Mouse (Mus musculus) heart, embryonic 12.5 days (tissue): ENCODE results near the gene Vrk2. TPM values are rescaled to one million over a fixed set of nuclear protein-coding genes. Genes with fewer than 3 reads are reported as not detected.

Experiments
- ATAC-seq: fragments of 200-750 bp; cut with Nextera tagmentation; 2 replicates; pipeline ENCODE4 v1.8.0; 2017; ENCODE audit warnings: moderate TSS enrichment, moderate library complexity; ENCODE audit not compliant: insufficient number of reproducible peaks, low FRiP score
- H3K27ac ChIP-seq: fragments of 300-500 bp; sonication (generic); 2 replicates; pipeline ENCODE4 v1.5.1; 2016; ENCODE audit warnings: mild to moderate bottlenecking, moderate library complexity; ENCODE audit not compliant: poor library complexity, severe bottlenecking
- H3K27me3 ChIP-seq: fragments of 300-500 bp; sonication (generic); replicated peaks from 2 replicates; pipeline ENCODE4 v1.6.1; 2016; ENCODE audit warnings: mild to moderate bottlenecking, moderate library complexity
- H3K36me3 ChIP-seq: fragments of 300-500 bp; sonication (generic); 2 replicates; pipeline ENCODE4 v1.6.1; 2016; ENCODE audit warnings: mild to moderate bottlenecking, moderate library complexity
- H3K4me1 ChIP-seq: fragments of 300-500 bp; sonication (generic); replicated peaks from 2 replicates; pipeline ENCODE4 v1.6.1; 2016; ENCODE audit warnings: mild to moderate bottlenecking
- H3K4me2 ChIP-seq: fragments of 300-500 bp; sonication (generic); 2 replicates; pipeline ENCODE4 v1.6.1; 2016; ENCODE audit warnings: mild to moderate bottlenecking, moderate library complexity
- H3K4me3 ChIP-seq: fragments of 300-500 bp; sonication (generic); 2 replicates; pipeline ENCODE4 v1.5.1; 2016; ENCODE audit warnings: mild to moderate bottlenecking
- H3K9ac ChIP-seq: fragments of 300-500 bp; sonication (generic); 2 replicates; pipeline ENCODE4 v1.6.1; 2016; ENCODE audit warnings: mild to moderate bottlenecking, moderate library complexity
- H3K9me3 ChIP-seq: fragments of 300-500 bp; sonication (generic); replicated peaks from 2 replicates; pipeline ENCODE4 v1.6.1; 2016; ENCODE audit warnings: mild to moderate bottlenecking, moderate library complexity
- WGBS: fragments of 180-500 bp; shearing (Covaris S2); methylation state at CpG from one replicate; pipeline ENCODE4 v1.1.7; 2016; 5-methylcytosine and 5-hydroxymethylcytosine counted together
- polyA plus RNA-seq: library from polyadenylated mRNA; unstranded; fragments of >200 nt; fragmentation: Nextera tagmentation; extraction: Ambion mirVana; gene quantifications from 2 replicates; pipeline ENCODE4 v1.2.1, GENCODE M21; 2016

Gene Vrk2
- polyA plus RNA-seq, 1 experiment from 2014 or later: 17.1 TPM

- WGBS: 86% methylated on average over 4 of the region's 4 CpGs
- Histone ChIP-seq H3K36me3 (no peaks in the 10 kb centered on the region), H3K9me3 (no peaks in the 10 kb centered on the region), H3K4me2 (no peak overlapping the region), H3K4me1 (peaks cover 5% of the 10 kb centered on the region), H3K4me3 (no peak overlapping the region), H3K27me3 (no peaks in the 10 kb centered on the region), H3K9ac (no peak overlapping the region), H3K27ac (no peak overlapping the region)
- no peak for ATAC-seq
Measured at GRCm38 (mm10) chr11:26452693-26453092, 141.1 kb downstream of the Vrk2 start.

- peaks cover 3% of the 10 kb centered on the region; the same call in 1 of the 2 replicates for H3K36me3 ChIP-seq
- H3K9ac ChIP-seq: no peak overlapping the region
- no peak for ATAC-seq
- no peaks in the 10 kb centered on the region for H3K9me3 ChIP-seq
- H3K4me1 ChIP-seq: peaks cover 5% of the 10 kb centered on the region
- H3K4me3 ChIP-seq: no peak overlapping the region
- no peaks in the 10 kb centered on the region for H3K27me3 ChIP-seq
- no peak overlapping the region for H3K27ac ChIP-seq
- no peak overlapping the region for H3K4me2 ChIP-seq
- 71% methylated on average over 2 of the region's 2 CpGs for WGBS
Measured at GRCm38 (mm10) chr11:26451228-26451627, 142.6 kb downstream of the Vrk2 start.

GRCm38 (mm10) chr11:26450636-26451035 lies 143.2 kb downstream of the Vrk2 start:
- 85% methylated on average over 1 of the region's 1 CpGs for WGBS

DNA sequence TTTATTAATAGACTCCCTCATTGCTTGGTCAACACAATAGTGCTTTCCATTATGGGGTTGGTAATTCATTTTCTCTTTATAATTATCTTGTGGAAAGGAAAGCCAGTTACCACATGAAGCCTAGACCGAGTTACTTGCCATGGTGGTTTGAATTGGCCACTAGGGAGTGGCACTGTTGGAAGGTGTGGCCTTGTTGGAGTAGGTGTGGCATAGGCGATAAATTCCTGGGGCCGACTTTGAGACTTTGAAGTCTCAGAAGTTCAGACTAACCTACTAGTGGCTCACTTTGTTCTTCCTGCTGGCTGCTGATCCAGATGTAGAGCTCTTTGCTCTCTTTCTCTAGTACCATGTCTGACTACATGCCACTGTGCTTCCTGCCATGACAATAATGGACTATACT lies 144.0 kb downstream of the Vrk2 start:
- ATAC-seq: no peak
- Histone ChIP-seq H3K36me3 (peaks cover 3% of the 10 kb centered on the region; the same call in 1 of the 2 replicates), H3K4me2 (no peak overlapping the region), H3K27ac (no peak overlapping the region), H3K4me1 (peaks cover 5% of the 10 kb centered on the region), H3K27me3 (no peaks in the 10 kb centered on the region), H3K4me3 (no peak overlapping the region), H3K9ac (no peak overlapping the region), H3K9me3 (no peaks in the 10 kb centered on the region)
- WGBS: 84% methylated on average over 3 of the region's 3 CpGs

More at GRCm38 (mm10) chr11:26450636-26451035, 143.2 kb downstream of the Vrk2 start:
- no peak overlapping the region for H3K4me3 ChIP-seq
- no peak overlapping the region for H3K9ac ChIP-seq
- no peaks in the 10 kb centered on the region for H3K9me3 ChIP-seq
- H3K4me2 ChIP-seq: no peak overlapping the region
- peaks cover 5% of the 10 kb centered on the region for H3K4me1 ChIP-seq
- peaks cover 3% of the 10 kb centered on the region; the same call in 1 of the 2 replicates for H3K36me3 ChIP-seq
- H3K27me3 ChIP-seq: no peaks in the 10 kb centered on the region
- no peak for ATAC-seq
- no peak overlapping the region for H3K27ac ChIP-seq

DNA sequence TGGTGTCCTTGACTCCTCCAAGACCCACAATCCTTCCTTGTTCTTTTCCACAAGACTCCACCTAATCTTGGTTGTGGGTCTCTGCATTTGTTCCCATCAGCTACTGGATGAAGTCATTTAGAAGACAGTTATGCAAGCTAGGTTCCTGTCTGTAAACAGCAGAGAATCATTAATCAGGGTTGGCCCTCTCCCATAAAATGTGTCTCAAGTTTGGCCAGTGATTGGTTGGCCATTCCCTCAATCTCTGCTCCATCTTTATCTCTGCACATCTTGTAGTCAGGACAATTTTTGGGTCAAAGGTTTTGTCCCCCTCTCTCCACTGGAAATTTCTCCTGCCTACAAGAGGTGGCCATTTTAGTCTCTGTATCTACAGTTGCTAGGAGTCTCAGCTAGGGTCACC lies 149.4 kb downstream of the Vrk2 start:
- Histone ChIP-seq H3K27me3 (no peaks in the 10 kb centered on the region), H3K9me3 (no peaks in the 10 kb centered on the region), H3K4me2 (no peak overlapping the region), H3K4me3 (no peak overlapping the region), H3K36me3 (peaks cover 3% of the 10 kb centered on the region; the same call in 1 of the 2 replicates), H3K9ac (no peak overlapping the region), H3K27ac (no peak overlapping the region), H3K4me1 (no peaks in the 10 kb centered on the region)
- no peak for ATAC-seq

DNA sequence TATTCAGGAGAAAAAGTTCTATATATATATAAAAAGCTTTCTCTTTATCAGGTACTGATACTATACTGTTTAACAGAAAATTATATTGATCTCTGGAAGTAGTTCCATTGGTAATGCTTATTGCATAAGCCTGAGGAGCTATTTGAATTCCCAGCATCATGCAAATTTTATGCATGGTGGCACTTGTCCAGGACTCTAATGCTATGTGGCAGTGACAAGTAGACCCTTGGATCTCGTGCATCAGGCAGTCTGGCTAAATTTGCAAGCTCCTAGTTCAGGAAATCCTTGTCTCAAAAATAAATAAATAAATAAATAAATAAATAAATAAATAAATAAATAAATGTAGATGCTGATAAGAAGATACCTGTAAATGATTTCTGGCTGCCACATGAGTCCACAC lies 152.7 kb downstream of the Vrk2 start:
- no peak overlapping the region for H3K9ac ChIP-seq
- no peaks in the 10 kb centered on the region for H3K27me3 ChIP-seq
- WGBS: 71% methylated on average over 1 of the region's 1 CpGs
- no peak overlapping the region for H3K4me2 ChIP-seq
- H3K4me1 ChIP-seq: no peaks in the 10 kb centered on the region
- no peak overlapping the region for H3K4me3 ChIP-seq
- H3K36me3 ChIP-seq: 0 out of 2 replicates have a peak, but pooled peaks cover 2% of the 10 kb centered on the region
- no peak for ATAC-seq
- no peaks in the 10 kb centered on the region for H3K9me3 ChIP-seq
- H3K27ac ChIP-seq: no peak overlapping the region

DNA sequence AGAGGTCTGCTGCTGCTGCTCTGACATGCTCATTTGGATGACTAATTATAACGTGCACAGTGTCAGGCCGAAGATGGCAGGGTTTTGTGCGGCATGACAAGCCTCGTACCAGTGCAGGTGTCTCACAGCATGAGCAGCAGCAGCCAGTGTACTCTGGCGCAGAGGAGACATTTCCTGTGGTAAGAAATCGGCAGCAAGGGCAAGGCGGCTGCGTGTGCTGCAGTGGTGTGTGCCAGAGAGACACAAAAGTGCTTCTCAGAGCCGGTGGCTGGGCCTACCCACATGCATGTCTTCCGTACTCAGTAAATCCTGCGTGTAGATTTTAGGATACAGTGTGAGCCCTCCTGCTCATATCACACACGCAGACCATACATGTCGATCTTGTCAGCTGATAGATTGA lies 156.0 kb downstream of the Vrk2 start:
- H3K4me2 ChIP-seq: no peak overlapping the region
- no peak overlapping the region for H3K9ac ChIP-seq
- 0 out of 2 replicates have a peak, but pooled peaks cover 2% of the 10 kb centered on the region for H3K36me3 ChIP-seq
- H3K27ac ChIP-seq: no peak overlapping the region
- 85% methylated on average over 13 of the region's 13 CpGs for WGBS
- H3K9me3 ChIP-seq: no peaks in the 10 kb centered on the region
- no peaks in the 10 kb centered on the region for H3K27me3 ChIP-seq
- no peak for ATAC-seq
- H3K4me1 ChIP-seq: no peaks in the 10 kb centered on the region
- no peak overlapping the region for H3K4me3 ChIP-seq

DNA sequence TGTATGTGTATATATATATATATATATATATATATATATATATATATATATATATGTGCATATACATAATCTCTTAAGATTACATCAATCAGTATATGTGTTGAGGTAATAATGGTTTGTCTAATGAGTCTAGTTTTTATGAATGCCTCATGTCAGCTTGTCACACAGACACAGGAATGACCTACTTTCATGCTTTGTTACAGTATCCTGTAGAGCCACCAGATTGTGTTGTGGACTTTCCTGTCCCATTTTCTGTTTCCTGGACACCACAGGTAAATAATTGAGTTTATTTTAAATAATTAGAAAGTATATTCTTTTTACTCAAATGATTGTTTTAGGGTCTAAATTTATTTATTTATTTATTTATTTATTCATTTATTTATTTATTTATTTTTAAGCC lies 159.6 kb downstream of the Vrk2 start:
- Histone ChIP-seq H3K4me3 (no peak overlapping the region), H3K9me3 (no peaks in the 10 kb centered on the region), H3K36me3 (0 out of 2 replicates have a peak, but pooled peaks cover 2% of the 10 kb centered on the region), H3K4me2 (no peak overlapping the region), H3K27me3 (no peaks in the 10 kb centered on the region), H3K9ac (no peak overlapping the region), H3K4me1 (no peaks in the 10 kb centered on the region), H3K27ac (no peak overlapping the region)
- no peak for ATAC-seq

DNA sequence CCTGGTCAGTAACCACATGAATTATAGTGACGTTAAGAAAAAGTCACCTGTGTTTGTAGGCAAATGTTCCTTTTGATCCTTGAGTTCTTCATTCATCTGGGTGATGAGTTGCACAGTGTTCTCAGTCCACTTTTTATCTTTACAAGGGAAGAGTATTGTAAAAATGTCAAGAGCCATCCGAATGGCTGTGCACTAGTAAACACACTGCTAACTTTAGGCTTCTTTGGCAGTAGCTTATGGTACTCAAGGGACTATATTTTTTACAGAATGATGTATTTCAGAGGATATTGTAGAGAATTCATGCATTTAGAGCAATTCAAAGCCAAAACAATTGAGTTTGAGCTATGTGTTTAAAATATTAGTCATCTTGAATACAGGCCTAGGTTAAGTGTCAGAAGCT lies 172.3 kb downstream of the Vrk2 start:
- ATAC-seq: no peak
- 64% methylated on average over 2 of the region's 2 CpGs for WGBS
- Histone ChIP-seq H3K9me3 (no peaks in the 10 kb centered on the region), H3K4me1 (no peaks in the 10 kb centered on the region), H3K36me3 (peaks cover 3% of the 10 kb centered on the region; the same call in 1 of the 2 replicates), H3K9ac (no peak overlapping the region), H3K4me3 (no peak overlapping the region), H3K27me3 (no peaks in the 10 kb centered on the region), H3K27ac (no peak overlapping the region), H3K4me2 (no peak overlapping the region)

Other genes with a start within 250 kb of the Vrk2 start
- gene Fancl, start 207.9 kb downstream of the Vrk2 start, polyA plus RNA-seq: 24.6 and 26.5 TPM in 2 replicates
- gene Gm6899, start 758 bp downstream of the Vrk2 start, polyA plus RNA-seq: not detected in 2 replicates